Mouse (Mus musculus): Measurements from ENCODE around the gene Lyl1. TPM values are rescaled to one million over a fixed set of nuclear protein-coding genes. Genes with fewer than 3 reads are reported as not detected.

Gene Lyl1
- polyA plus RNA-seq (2014; fragmentation: Illumina TruSeq; extraction: RNeasy Lipid Tissue Mini Kit (QIAGEN cat#74804); ENCODE audit: low read depth, low replicate concordance), result 3.0 TPM

GRCm38 (mm10) chr8:84700941-84701911 is at the start of gene Lyl1:
TSS of gene Lyl1 (plus strand) at chr8:84701457.

GRCm38 (mm10) chr8:84662581-84663065 is 38.6 kb upstream of the Lyl1 start, which contains the start of gene Ier2:
TSS of gene Ier2 (minus strand) at chr8:84662852.

GRCm38 (mm10) chr8:84686191-84687002 is 14.9 kb upstream of the Lyl1 start, which contains the start of gene Trmt1:
TSS of gene Trmt1 (plus strand) at chr8:84686307.

GRCm38 (mm10) chr8:84687705-84688100 is 13.6 kb upstream of the Lyl1 start, which contains the start of gene Nacc1:
TSS of gene Nacc1 (minus strand) at chr8:84687862.

GRCm38 (mm10) chr8:84722850-84723570 is 21.8 kb downstream of the Lyl1 start, which contains the start of gene G430095P16Rik:
TSS of gene G430095P16Rik (plus strand) at chr8:84723007.

Other genes starting within 250 kb of the Lyl1 start
- gene Ier2, start 38.6 kb upstream of the Lyl1 start, polyA plus RNA-seq (2014; fragmentation: Illumina TruSeq; extraction: RNeasy Lipid Tissue Mini Kit (QIAGEN cat#74804); ENCODE audit: low read depth, low replicate concordance), result 19.2 TPM
- 39.8 TPM for gene Trmt1, start 15.2 kb upstream of the Lyl1 start, polyA plus RNA-seq (2014; fragmentation: Illumina TruSeq; extraction: RNeasy Lipid Tissue Mini Kit (QIAGEN cat#74804); ENCODE audit: low read depth, low replicate concordance)
- gene Nacc1, start 13.6 kb upstream of the Lyl1 start, polyA plus RNA-seq (2014; fragmentation: Illumina TruSeq; extraction: RNeasy Lipid Tissue Mini Kit (QIAGEN cat#74804); ENCODE audit: low read depth, low replicate concordance), result 25.1 TPM
- not detected for gene G430095P16Rik, start 21.6 kb downstream of the Lyl1 start, polyA plus RNA-seq (2014; fragmentation: Illumina TruSeq; extraction: RNeasy Lipid Tissue Mini Kit (QIAGEN cat#74804); ENCODE audit: low read depth, low replicate concordance)
- 84.9 TPM for gene Nfix, start 98.9 kb downstream of the Lyl1 start, polyA plus RNA-seq (2014; fragmentation: Illumina TruSeq; extraction: RNeasy Lipid Tissue Mini Kit (QIAGEN cat#74804); ENCODE audit: low read depth, low replicate concordance)
- 14.0 TPM for gene Dand5, start 121.4 kb downstream of the Lyl1 start, polyA plus RNA-seq (2014; fragmentation: Illumina TruSeq; extraction: RNeasy Lipid Tissue Mini Kit (QIAGEN cat#74804); ENCODE audit: low read depth, low replicate concordance)
- 28.8 TPM for gene Gadd45gip1, start 130.1 kb downstream of the Lyl1 start, polyA plus RNA-seq (2014; fragmentation: Illumina TruSeq; extraction: RNeasy Lipid Tissue Mini Kit (QIAGEN cat#74804); ENCODE audit: low read depth, low replicate concordance)
- 101 TPM for gene Rad23a, start 139.2 kb downstream of the Lyl1 start, polyA plus RNA-seq (2014; fragmentation: Illumina TruSeq; extraction: RNeasy Lipid Tissue Mini Kit (QIAGEN cat#74804); ENCODE audit: low read depth, low replicate concordance)
- 330 TPM for gene Calr, start 145.5 kb downstream of the Lyl1 start, polyA plus RNA-seq (2014; fragmentation: Illumina TruSeq; extraction: RNeasy Lipid Tissue Mini Kit (QIAGEN cat#74804); ENCODE audit: low read depth, low replicate concordance)
- gene Farsa, start 155.5 kb downstream of the Lyl1 start, polyA plus RNA-seq (2014; fragmentation: Illumina TruSeq; extraction: RNeasy Lipid Tissue Mini Kit (QIAGEN cat#74804); ENCODE audit: low read depth, low replicate concordance), result 26.7 TPM
- gene Syce2, start 170.7 kb downstream of the Lyl1 start, polyA plus RNA-seq (2014; fragmentation: Illumina TruSeq; extraction: RNeasy Lipid Tissue Mini Kit (QIAGEN cat#74804); ENCODE audit: low read depth, low replicate concordance), result 0.92 TPM
- 84.6 TPM for gene Gcdh, start 192.5 kb downstream of the Lyl1 start, polyA plus RNA-seq (2014; fragmentation: Illumina TruSeq; extraction: RNeasy Lipid Tissue Mini Kit (QIAGEN cat#74804); ENCODE audit: low read depth, low replicate concordance)
- gene Klf1, start 200.5 kb downstream of the Lyl1 start, polyA plus RNA-seq (2014; fragmentation: Illumina TruSeq; extraction: RNeasy Lipid Tissue Mini Kit (QIAGEN cat#74804); ENCODE audit: low read depth, low replicate concordance), result 0.29 TPM
- gene Dnase2a, start 207.1 kb downstream of the Lyl1 start, polyA plus RNA-seq (2014; fragmentation: Illumina TruSeq; extraction: RNeasy Lipid Tissue Mini Kit (QIAGEN cat#74804); ENCODE audit: low read depth, low replicate concordance), result 9.4 TPM
- 0.13 TPM for gene Mast1, start 235.9 kb downstream of the Lyl1 start, polyA plus RNA-seq (2014; fragmentation: Illumina TruSeq; extraction: RNeasy Lipid Tissue Mini Kit (QIAGEN cat#74804); ENCODE audit: low read depth, low replicate concordance)
- not detected for gene Rtbdn, start 245.5 kb downstream of the Lyl1 start, polyA plus RNA-seq (2014; fragmentation: Illumina TruSeq; extraction: RNeasy Lipid Tissue Mini Kit (QIAGEN cat#74804); ENCODE audit: low read depth, low replicate concordance)